Mouse (Mus musculus): ENCODE results near the gene Prps1.

The Prps1 gene

DNA sequence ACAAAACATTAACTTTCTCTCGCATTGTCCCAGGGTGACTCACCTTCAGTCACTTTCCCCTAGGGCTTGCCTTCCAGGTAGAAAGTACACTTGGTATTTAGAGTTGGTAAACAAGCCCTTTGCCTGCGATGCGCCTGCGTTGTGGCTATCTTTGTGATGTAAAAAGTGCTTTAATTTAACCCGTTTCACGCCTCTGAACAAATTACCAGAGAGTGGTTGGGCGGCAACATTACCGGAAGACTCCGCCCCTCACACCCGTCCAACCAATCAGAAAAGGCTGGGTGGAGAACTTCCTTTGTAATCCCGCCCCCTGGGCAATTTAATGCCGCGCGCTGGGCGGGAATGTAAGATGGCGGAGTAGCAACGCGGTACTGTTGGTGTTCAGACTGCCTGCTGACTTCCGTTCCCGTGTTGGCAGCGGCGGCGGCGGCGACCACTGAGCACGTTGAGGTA lies at the start of gene Prps1:
Gene Prps1, plus strand, starts transcription at position 335 of the 453 bp plus-strand sequence.
- no peaks in the 10 kb centered on the region for H3K27me3 ChIP-seq (ENCODE audit: insufficient read depth, low read length)
- TF ChIP-seq CTCF (conservative IDR thresholded peaks at IDR 0.05; ENCODE audit: low read length) (no peak), NANOG (IDR thresholded peaks at IDR 0.05; ENCODE audit: borderline replicate concordance, low read length) (no peak), POU5F1 (IDR thresholded peaks at IDR 0.05; ENCODE audit: borderline replicate concordance, low read length) (no peak)
- H3K36me3 ChIP-seq (ENCODE audit: insufficient read depth, low read length) = no peaks in the 10 kb centered on the region
- H3K9me3 ChIP-seq (ENCODE audit: low read length) = no peaks in the 10 kb centered on the region
- H3K4me3 ChIP-seq (replicated peaks; ENCODE audit: low read length) = peak within 1 kb of the TSS; percentile 86
- peaks cover 28% of the 10 kb centered on the region for H3K4me1 ChIP-seq (replicated peaks; ENCODE audit: low read depth, low read length)

DNA sequence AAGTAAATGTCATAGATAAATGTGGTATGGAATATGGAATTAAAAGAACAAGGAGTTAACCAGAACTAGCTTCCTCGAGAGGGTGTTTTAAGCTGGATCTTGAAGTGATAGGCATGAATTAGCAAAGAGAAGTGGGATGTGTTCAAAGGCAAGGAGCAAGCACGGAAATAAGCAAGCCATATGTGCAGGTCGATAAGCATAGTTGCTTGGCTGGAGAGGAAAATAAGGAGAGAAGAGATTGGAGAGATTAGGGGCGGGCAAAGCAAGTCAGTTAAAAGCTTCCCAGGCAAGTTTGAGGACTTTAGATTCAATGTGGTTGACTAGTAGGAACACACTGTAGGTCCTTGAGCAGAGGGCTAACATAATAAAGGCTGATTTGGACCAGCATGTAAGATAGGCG lies 48.8 kb upstream of the Prps1 start:
- H3K4me1 ChIP-seq (replicated peaks; ENCODE audit: low read depth, low read length) = peaks cover 5% of the 10 kb centered on the region; the same call in 1 of the 2 replicates
- H3K27me3 ChIP-seq (ENCODE audit: insufficient read depth, low read length) = no peaks in the 10 kb centered on the region
- H3K36me3 ChIP-seq (ENCODE audit: insufficient read depth, low read length) = no peaks in the 10 kb centered on the region
- no peaks in the 10 kb centered on the region for H3K9me3 ChIP-seq (ENCODE audit: low read length)
- no peak overlapping the region for H3K4me3 ChIP-seq (replicated peaks; ENCODE audit: low read length)
- no peak for TF ChIP-seq POU5F1 (IDR thresholded peaks at IDR 0.05; ENCODE audit: borderline replicate concordance, low read length)
- TF ChIP-seq CTCF (conservative IDR thresholded peaks at IDR 0.05; ENCODE audit: low read length) = no peak
- no peak for TF ChIP-seq NANOG (IDR thresholded peaks at IDR 0.05; ENCODE audit: borderline replicate concordance, low read length)

- H3K27me3 ChIP-seq (ENCODE audit: insufficient read depth, low read length) = no peaks in the 10 kb centered on the region
- no peak for TF ChIP-seq CTCF (conservative IDR thresholded peaks at IDR 0.05; ENCODE audit: low read length)
- TF ChIP-seq NANOG (IDR thresholded peaks at IDR 0.05; ENCODE audit: borderline replicate concordance, low read length) = no peak
- no peak for TF ChIP-seq POU5F1 (IDR thresholded peaks at IDR 0.05; ENCODE audit: borderline replicate concordance, low read length)
- no peaks in the 10 kb centered on the region for H3K9me3 ChIP-seq (ENCODE audit: low read length)
- H3K36me3 ChIP-seq (ENCODE audit: insufficient read depth, low read length) = no peaks in the 10 kb centered on the region
- H3K4me1 ChIP-seq (replicated peaks; ENCODE audit: low read depth, low read length) = no peaks in the 10 kb centered on the region
- no peak overlapping the region for H3K4me3 ChIP-seq (replicated peaks; ENCODE audit: low read length)
These were observed 37.9 kb upstream of the Prps1 start for GRCm38 (mm10) chrX:140418467-140418866.

GRCm38 (mm10) chrX:140427124-140427523 lies 29.3 kb upstream of the Prps1 start:
- no peaks in the 10 kb centered on the region for H3K9me3 ChIP-seq (ENCODE audit: low read length)
- TF ChIP-seq POU5F1 (IDR thresholded peaks at IDR 0.05; ENCODE audit: borderline replicate concordance, low read length) (no peak), NANOG (IDR thresholded peaks at IDR 0.05; ENCODE audit: borderline replicate concordance, low read length) (no peak), CTCF (conservative IDR thresholded peaks at IDR 0.05; ENCODE audit: low read length) (no peak)

GRCm38 (mm10) chrX:140428252-140428651 lies 28.2 kb upstream of the Prps1 start:
- Histone ChIP-seq H3K9me3 (ENCODE audit: low read length) (no peaks in the 10 kb centered on the region), H3K4me3 (replicated peaks; ENCODE audit: low read length) (no peak overlapping the region), H3K27me3 (ENCODE audit: insufficient read depth, low read length) (peaks cover 26% of the 10 kb centered on the region), H3K4me1 (replicated peaks; ENCODE audit: low read depth, low read length) (peaks cover 20% of the 10 kb centered on the region; the same call in 1 of the 2 replicates), H3K36me3 (ENCODE audit: insufficient read depth, low read length) (no peaks in the 10 kb centered on the region)
- TF ChIP-seq CTCF (conservative IDR thresholded peaks at IDR 0.05; ENCODE audit: low read length) = peak; percentile 37; the same call in 1 of the 2 replicates
- no peak for TF ChIP-seq POU5F1 (IDR thresholded peaks at IDR 0.05; ENCODE audit: borderline replicate concordance, low read length)
- TF ChIP-seq NANOG (IDR thresholded peaks at IDR 0.05; ENCODE audit: borderline replicate concordance, low read length) = no peak

More at GRCm38 (mm10) chrX:140427124-140427523, 29.3 kb upstream of the Prps1 start:
- Histone ChIP-seq H3K27me3 (ENCODE audit: insufficient read depth, low read length) (peaks cover 18% of the 10 kb centered on the region), H3K36me3 (ENCODE audit: insufficient read depth, low read length) (no peaks in the 10 kb centered on the region), H3K4me1 (replicated peaks; ENCODE audit: low read depth, low read length) (peaks cover 11% of the 10 kb centered on the region; the same call in 1 of the 2 replicates), H3K4me3 (replicated peaks; ENCODE audit: low read length) (no peak overlapping the region)

- H3K4me1 ChIP-seq (replicated peaks; ENCODE audit: low read depth, low read length) = peaks cover 28% of the 10 kb centered on the region; the same call in 1 of the 2 replicates
- TF ChIP-seq POU5F1 (IDR thresholded peaks at IDR 0.05; ENCODE audit: borderline replicate concordance, low read length) = no peak
- TF ChIP-seq CTCF (conservative IDR thresholded peaks at IDR 0.05; ENCODE audit: low read length) = no peak
- no peak for TF ChIP-seq NANOG (IDR thresholded peaks at IDR 0.05; ENCODE audit: borderline replicate concordance, low read length)
- no peak overlapping the region for H3K4me3 ChIP-seq (replicated peaks; ENCODE audit: low read length)
- peaks cover 30% of the 10 kb centered on the region for H3K27me3 ChIP-seq (ENCODE audit: insufficient read depth, low read length)
- no peaks in the 10 kb centered on the region for H3K9me3 ChIP-seq (ENCODE audit: low read length)
- H3K36me3 ChIP-seq (ENCODE audit: insufficient read depth, low read length) = no peaks in the 10 kb centered on the region
These were observed 26.4 kb upstream of the Prps1 start for GRCm38 (mm10) chrX:140429985-140430384.

GRCm38 (mm10) chrX:140430506-140430905 lies 25.9 kb upstream of the Prps1 start:
- H3K9me3 ChIP-seq (ENCODE audit: low read length) = no peaks in the 10 kb centered on the region
- no peak for TF ChIP-seq NANOG (IDR thresholded peaks at IDR 0.05; ENCODE audit: borderline replicate concordance, low read length)
- no peak for TF ChIP-seq CTCF (conservative IDR thresholded peaks at IDR 0.05; ENCODE audit: low read length)
- TF ChIP-seq POU5F1 (IDR thresholded peaks at IDR 0.05; ENCODE audit: borderline replicate concordance, low read length) = no peak

DNA sequence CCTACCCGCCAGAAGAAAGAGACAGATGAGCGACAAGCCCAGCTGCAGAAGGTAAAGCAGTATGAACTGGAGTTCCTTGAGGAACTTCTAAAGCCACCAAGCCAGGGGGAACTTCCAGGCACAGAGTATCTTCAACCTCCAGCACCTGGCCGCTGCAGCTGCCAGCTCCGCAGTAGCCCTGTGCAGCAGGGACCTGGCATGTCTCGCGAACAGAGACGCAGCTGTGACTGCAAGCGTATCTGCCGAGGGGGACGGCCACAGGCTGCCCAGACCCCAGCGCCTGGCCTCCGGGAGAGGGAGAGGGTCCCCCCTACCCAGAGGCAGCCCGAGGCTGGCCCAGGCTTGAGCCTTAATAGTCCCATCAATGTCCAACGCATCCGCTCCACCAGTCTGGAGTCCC lies 24.4 kb upstream of the Prps1 start:
- Histone ChIP-seq H3K27me3 (ENCODE audit: insufficient read depth, low read length) (peaks cover 30% of the 10 kb centered on the region), H3K4me1 (replicated peaks; ENCODE audit: low read depth, low read length) (peaks cover 28% of the 10 kb centered on the region; the same call in 1 of the 2 replicates), H3K36me3 (ENCODE audit: insufficient read depth, low read length) (no peaks in the 10 kb centered on the region), H3K9me3 (ENCODE audit: low read length) (no peaks in the 10 kb centered on the region), H3K4me3 (replicated peaks; ENCODE audit: low read length) (0 out of 2 replicates have a peak overlapping the region, but pooled peaks have one; percentile 35)
- TF ChIP-seq CTCF (conservative IDR thresholded peaks at IDR 0.05; ENCODE audit: low read length) = no peak
- TF ChIP-seq POU5F1 (IDR thresholded peaks at IDR 0.05; ENCODE audit: borderline replicate concordance, low read length) = no peak
- no peak for TF ChIP-seq NANOG (IDR thresholded peaks at IDR 0.05; ENCODE audit: borderline replicate concordance, low read length)

More at GRCm38 (mm10) chrX:140430506-140430905, 25.9 kb upstream of the Prps1 start:
- Histone ChIP-seq H3K4me3 (replicated peaks; ENCODE audit: low read length) (no peak overlapping the region), H3K4me1 (replicated peaks; ENCODE audit: low read depth, low read length) (peaks cover 28% of the 10 kb centered on the region; the same call in 1 of the 2 replicates), H3K27me3 (ENCODE audit: insufficient read depth, low read length) (peaks cover 30% of the 10 kb centered on the region), H3K36me3 (ENCODE audit: insufficient read depth, low read length) (no peaks in the 10 kb centered on the region)

All from E14TG2a.4 (cell line).